Mouse (Mus musculus): ENCODE measurements around the gene Fam129a. TPM values are rescaled to one million over a fixed set of nuclear protein-coding genes. Genes with fewer than 3 reads are reported as not detected.

Fam129a gene
- 8.6 and 11.1 TPM in 2 replicates for polyA plus RNA-seq (2015; fragmentation: Nextera tagmentation; extraction: Ambion mirVana)

DNA sequence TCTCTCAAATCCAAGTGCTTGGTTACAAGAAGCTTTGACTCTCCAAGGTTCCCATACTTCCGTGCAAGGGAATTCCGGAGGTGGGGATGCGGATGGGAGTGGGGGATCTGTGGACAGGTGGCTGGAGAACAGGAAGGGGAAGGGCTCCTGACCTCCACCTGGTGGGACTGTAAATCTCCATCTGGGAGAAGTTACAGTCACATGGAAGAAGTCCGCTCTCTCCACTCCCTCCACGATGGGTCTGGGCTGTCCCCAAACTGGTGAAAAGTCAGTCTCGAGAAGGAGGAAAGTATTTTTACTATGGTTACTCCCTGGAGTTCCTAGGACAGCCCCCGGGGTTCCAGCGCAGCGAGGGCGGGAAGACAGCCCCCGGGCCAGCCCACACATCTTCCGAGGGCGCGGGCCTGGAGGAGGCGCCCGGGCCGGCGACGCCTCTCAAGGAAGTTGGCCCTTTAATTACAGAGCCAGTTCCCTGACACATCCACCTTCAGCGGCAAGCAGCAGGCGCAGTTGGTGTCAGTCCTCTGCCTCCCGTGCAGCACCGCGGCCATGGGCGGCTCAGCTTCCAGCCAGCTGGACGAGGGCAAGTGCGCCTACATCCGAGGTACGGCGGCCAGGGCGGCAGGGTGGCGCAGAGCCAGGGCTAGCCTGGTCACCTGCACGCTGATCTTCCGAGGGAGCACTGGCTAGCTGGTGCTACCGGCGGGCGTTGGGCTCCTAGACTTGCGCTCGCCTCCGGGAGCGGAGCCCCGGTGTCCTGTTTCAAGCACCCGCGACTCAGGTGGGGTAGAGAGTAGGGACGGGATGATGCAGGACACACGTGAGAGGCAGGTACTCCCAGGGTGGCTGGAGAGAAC lies at the start of gene Fam129a:
Fam129a (plus strand) TSS at position 206 of the 857 bp plus-strand sequence.
- Histone ChIP-seq H3K27ac (no peak within 1 kb of the TSS), H3K4me2 (replicated peaks) (peak within 1 kb of the TSS; percentile 90), H3K27me3 (peaks cover 39% of the 10 kb centered on the region), H3K4me3 (peak within 1 kb of the TSS; percentile 54), H3K9me3 (no peaks in the 10 kb centered on the region), H3K36me3 (no peaks in the 10 kb centered on the region), H3K4me1 (peaks cover 17% of the 10 kb centered on the region), H3K9ac (peak within 1 kb of the TSS; percentile 66)
- ATAC-seq (ENCODE audit: low FRiP score, low read depth): peak; percentile 70
- 2% methylated on average over 46 of the region's 46 CpGs for WGBS

DNA sequence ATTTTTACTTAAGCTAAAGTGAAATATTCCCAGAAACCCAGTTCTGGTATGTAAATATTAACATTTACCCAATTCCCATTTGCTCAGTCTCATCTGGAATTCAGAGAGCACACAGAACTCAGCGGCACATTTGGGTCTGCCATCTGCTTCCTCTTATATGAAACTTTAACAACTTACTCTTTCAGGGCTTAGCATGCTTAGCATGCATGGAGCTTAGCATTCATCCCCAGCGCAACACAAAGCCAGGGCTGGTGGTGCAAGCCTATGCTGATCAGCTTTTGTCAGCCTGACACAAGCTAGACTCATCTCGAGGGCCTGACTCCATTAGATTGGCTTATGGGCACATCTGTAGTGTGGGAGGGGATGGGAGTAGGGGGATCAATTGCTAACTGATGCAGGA lies 44.3 kb upstream of the Fam129a start:
- Histone ChIP-seq H3K27ac (no peak overlapping the region), H3K4me1 (no peaks in the 10 kb centered on the region), H3K4me2 (replicated peaks) (no peak overlapping the region), H3K9ac (no peak overlapping the region), H3K4me3 (no peak overlapping the region), H3K27me3 (no peaks in the 10 kb centered on the region), H3K9me3 (peaks cover 10% of the 10 kb centered on the region), H3K36me3 (no peaks in the 10 kb centered on the region)
- no peak for ATAC-seq (ENCODE audit: low FRiP score, low read depth)
- WGBS: 59% methylated on average over 3 of the region's 3 CpGs

DNA sequence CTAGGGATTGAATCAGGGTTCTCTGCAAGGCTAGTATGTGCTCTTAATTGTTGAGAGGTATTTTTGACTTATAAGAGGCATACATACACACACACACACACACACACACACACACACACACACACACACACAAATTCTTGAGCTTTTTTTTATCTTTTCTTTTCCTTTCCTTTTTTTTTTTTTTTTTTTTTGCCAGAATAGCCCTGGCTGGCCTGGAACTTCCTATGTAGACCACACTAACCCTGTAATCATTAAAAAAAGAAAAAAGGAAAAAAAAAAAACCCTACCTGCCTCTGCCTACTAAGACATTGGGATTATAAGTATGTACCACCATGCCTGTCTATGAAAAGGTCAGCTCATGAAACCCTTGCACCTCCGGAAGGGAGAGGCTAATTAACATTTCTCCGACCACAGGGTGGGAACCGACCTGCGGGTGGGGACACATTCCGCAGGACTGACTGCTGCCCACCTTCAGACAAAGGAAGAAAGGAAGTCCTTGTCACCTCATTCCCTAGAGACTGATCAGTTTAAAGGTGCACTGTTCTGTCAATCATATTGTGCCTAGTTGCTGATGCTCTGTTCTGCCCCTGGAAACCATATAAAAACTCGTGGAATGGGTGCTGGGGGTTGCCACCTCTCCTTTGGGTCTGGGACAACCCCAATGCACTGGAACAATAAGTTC lies 27.0 kb upstream of the Fam129a start:
- Histone ChIP-seq H3K4me2 (replicated peaks) (no peak overlapping the region), H3K27ac (no peak overlapping the region), H3K9ac (no peak overlapping the region), H3K4me1 (no peaks in the 10 kb centered on the region), H3K9me3 (no peaks in the 10 kb centered on the region), H3K4me3 (no peak overlapping the region), H3K36me3 (no peaks in the 10 kb centered on the region), H3K27me3 (no peaks in the 10 kb centered on the region)
- ATAC-seq (ENCODE audit: low FRiP score, low read depth): no peak
- WGBS: 73% methylated on average over 6 of the region's 6 CpGs

DNA sequence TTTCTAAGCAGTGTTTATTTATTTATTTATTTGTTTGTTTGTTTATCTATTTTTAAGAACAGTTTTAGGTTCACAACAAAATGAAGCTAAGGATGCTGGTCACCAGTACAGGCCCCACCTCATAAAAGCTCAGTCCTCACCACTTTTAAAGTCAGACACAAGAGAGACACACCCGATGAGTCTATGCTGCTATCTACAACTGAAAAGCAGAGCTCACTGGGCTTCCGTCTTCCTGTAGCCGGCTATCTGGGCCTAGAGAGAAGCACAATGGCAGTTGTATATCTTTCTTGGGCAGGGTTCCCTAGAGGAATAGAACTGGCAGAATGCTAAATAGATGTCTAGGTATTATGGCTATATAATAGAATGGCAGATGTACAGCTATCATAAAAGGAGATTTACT lies 26.4 kb upstream of the Fam129a start:
- 95% methylated on average over 3 of the region's 3 CpGs for WGBS
- Histone ChIP-seq H3K9ac (no peak overlapping the region), H3K4me1 (no peaks in the 10 kb centered on the region)

DNA sequence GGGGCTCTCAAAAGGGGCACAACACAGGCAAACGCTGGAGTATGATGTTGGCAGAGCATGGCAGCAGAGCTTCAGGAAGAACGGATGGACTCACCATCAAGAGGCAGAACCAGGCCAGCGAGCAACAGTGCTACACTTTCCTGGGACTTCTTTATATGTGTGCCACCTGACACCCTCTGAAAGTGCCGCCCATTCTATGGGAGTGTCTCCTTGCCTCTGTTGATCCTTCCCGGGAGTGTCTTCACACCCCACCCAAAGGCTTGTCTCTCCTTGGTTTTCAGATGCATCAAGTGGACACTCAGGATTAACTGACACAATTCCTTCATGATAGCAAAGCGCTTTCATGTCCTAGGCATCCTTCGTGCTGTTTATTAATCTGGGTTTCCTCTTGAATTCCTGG lies 25.4 kb upstream of the Fam129a start:
- H3K36me3 ChIP-seq: no peaks in the 10 kb centered on the region
- no peak overlapping the region for H3K4me3 ChIP-seq
- no peak overlapping the region for H3K4me2 ChIP-seq (replicated peaks)
- H3K4me1 ChIP-seq: no peaks in the 10 kb centered on the region
- no peaks in the 10 kb centered on the region for H3K27me3 ChIP-seq
- H3K27ac ChIP-seq: no peak overlapping the region
- H3K9ac ChIP-seq: no peak overlapping the region
- no peak for ATAC-seq (ENCODE audit: low FRiP score, low read depth)
- no peaks in the 10 kb centered on the region for H3K9me3 ChIP-seq
- WGBS: 78% methylated on average over 7 of the region's 7 CpGs

More for the DNA sequence above, 26.4 kb upstream of the Fam129a start:
- H3K4me3 ChIP-seq: no peak overlapping the region
- no peak overlapping the region for H3K27ac ChIP-seq
- no peak for ATAC-seq (ENCODE audit: low FRiP score, low read depth)
- no peak overlapping the region for H3K4me2 ChIP-seq (replicated peaks)
- no peaks in the 10 kb centered on the region for H3K9me3 ChIP-seq
- H3K36me3 ChIP-seq: no peaks in the 10 kb centered on the region
- H3K27me3 ChIP-seq: no peaks in the 10 kb centered on the region

DNA sequence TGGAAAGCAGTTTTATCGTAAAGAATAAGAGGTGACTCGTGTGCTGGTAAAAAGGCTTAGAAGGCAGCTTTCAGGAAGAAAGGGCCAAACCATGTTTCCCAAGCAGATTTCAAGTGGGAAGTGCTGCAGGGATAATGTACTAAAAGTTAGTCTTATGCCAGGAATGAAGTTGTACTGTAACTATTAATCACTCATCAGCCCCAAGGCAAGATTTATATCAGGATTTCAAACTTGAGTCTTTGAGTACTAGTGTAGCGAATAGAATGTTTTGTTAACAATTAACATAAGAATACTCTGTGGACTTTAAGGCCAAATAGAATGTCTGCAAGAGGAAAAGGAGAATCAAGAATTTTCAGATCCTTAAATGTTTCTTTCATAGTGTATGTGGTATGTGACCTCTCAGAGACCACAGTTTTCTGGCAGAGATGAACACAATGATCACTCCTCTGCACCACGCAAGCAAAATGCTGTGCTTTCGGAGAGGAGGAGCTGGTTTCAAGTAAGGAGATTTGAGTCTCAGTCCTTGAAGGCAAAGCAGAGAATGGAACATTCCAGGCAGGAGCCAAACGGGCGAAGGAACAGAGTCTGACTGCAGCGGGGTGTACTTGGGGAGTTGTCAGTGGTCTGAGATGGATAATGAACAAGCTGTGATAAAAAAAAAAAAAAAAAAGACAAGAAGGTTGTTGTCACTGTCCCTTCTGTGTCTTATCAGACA lies 21.9 kb upstream of the Fam129a start:
- H3K9me3 ChIP-seq: no peaks in the 10 kb centered on the region
- H3K9ac ChIP-seq: no peak overlapping the region
- no peak for ATAC-seq (ENCODE audit: low FRiP score, low read depth)
- WGBS: 70% methylated on average over 8 of the region's 8 CpGs
- no peak overlapping the region for H3K4me3 ChIP-seq
- H3K36me3 ChIP-seq: no peaks in the 10 kb centered on the region
- no peaks in the 10 kb centered on the region for H3K27me3 ChIP-seq
- H3K4me1 ChIP-seq: no peaks in the 10 kb centered on the region
- H3K27ac ChIP-seq: no peak overlapping the region
- no peak overlapping the region for H3K4me2 ChIP-seq (replicated peaks)

DNA sequence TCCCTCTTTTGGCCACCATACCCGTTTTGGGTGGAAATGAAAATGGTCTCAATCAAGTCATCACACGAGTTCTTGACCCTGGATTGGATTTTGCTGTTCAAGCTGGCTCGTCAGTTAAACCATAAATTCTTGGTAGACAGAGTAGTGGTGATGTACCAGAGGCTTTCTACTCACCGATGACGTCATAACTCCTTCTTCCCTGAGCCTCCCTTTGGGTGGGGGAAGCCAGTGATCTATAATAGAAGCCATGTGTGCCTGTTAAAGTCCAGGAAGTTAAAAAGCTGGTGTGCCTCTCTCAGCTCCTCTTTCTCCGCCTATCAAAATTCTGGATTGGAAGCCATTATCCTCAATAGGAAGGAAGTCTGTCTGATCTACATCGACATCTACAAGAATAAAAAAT lies 21.2 kb upstream of the Fam129a start:
- no peaks in the 10 kb centered on the region for H3K4me1 ChIP-seq
- 47% methylated on average over 7 of the region's 7 CpGs for whole genome bisulfite sequencing
- no peak overlapping the region for H3K4me2 ChIP-seq (replicated peaks)
- no peaks in the 10 kb centered on the region for H3K9me3 ChIP-seq
- no peak overlapping the region for H3K9ac ChIP-seq
- no peak overlapping the region for H3K27ac ChIP-seq
- no peaks in the 10 kb centered on the region for H3K27me3 ChIP-seq
- 0 out of 2 replicates have a peak, but pooled peaks have one; percentile 32 for ATAC-seq (ENCODE audit: low FRiP score, low read depth)
- no peaks in the 10 kb centered on the region for H3K36me3 ChIP-seq
- no peak overlapping the region for H3K4me3 ChIP-seq

DNA sequence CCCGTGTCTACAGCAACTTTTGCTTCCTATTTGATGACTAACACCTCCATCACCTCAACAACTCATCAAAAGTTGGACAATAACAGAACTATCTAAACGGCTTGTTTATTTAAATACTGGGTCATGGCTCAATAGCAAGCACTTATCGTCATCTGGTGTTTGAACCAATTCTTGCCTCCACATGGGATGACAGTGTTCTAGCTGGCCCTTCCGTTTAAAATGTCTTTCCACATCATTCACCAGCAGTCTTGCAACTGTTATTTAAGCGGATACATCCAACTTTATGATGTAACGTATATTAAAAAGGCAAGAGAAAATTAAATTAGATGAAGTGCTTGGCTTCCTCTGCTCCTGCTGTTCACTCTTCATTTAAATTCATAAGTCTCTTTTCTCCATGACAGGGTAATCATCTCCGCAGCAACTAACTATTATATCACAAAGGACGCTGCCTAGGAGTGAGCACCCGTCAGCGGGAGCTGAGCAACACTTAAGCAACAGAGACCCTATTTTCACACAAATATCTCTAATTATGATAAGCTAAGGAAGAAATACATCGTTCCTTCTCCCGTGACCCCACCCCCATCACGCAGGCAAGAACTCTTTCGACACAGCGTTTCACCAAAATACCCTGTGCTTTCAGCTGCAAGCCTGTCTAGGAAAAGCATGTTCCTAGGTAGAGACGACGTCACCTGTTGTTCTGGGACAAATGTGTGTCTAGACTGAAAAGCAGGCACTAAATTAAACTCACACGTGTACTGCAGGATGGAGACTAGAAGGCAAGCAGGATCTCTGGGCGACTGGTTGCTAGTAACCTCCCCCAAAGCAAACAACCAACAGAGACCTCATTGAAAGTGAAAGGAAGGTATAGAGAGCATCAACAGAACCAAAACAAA lies 20.2 kb upstream of the Fam129a start:
- no peaks in the 10 kb centered on the region for H3K4me1 ChIP-seq
- no peak for ATAC-seq (ENCODE audit: low FRiP score, low read depth)
- H3K4me3 ChIP-seq: no peak overlapping the region
- no peak overlapping the region for H3K4me2 ChIP-seq (replicated peaks)
- H3K9me3 ChIP-seq: no peaks in the 10 kb centered on the region
- H3K9ac ChIP-seq: no peak overlapping the region
- H3K36me3 ChIP-seq: no peaks in the 10 kb centered on the region
- no peak overlapping the region for H3K27ac ChIP-seq
- 56% methylated on average over 19 of the region's 19 CpGs for WGBS
- H3K27me3 ChIP-seq: no peaks in the 10 kb centered on the region

DNA sequence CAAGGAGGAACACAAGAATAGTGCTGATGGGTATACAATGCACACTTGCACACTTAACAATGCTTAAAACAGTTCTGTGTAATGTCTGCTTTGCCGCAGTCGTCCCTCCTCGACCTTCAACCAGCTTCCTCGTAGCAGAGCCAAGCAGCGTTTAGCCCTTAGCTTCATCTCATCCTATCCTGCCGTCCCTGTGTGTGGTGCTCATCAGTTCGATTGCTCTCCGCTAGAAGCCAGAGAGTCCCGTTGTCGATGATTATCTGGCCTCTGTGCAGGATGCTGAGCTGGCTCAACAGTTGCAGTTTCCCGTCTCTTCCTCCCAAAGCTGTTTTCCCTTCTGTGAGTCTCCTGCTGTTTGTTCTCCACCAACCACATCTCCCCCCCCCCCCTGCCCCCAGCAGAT lies 10.4 kb upstream of the Fam129a start:
- Histone ChIP-seq H3K27ac (no peak overlapping the region), H3K9ac (no peak overlapping the region), H3K4me2 (replicated peaks) (no peak overlapping the region), H3K9me3 (no peaks in the 10 kb centered on the region), H3K4me3 (no peak overlapping the region), H3K36me3 (no peaks in the 10 kb centered on the region), H3K27me3 (no peaks in the 10 kb centered on the region), H3K4me1 (no peaks in the 10 kb centered on the region)
- WGBS: 55% methylated on average over 11 of the region's 11 CpGs
- ATAC-seq (ENCODE audit: low FRiP score, low read depth): no peak

DNA sequence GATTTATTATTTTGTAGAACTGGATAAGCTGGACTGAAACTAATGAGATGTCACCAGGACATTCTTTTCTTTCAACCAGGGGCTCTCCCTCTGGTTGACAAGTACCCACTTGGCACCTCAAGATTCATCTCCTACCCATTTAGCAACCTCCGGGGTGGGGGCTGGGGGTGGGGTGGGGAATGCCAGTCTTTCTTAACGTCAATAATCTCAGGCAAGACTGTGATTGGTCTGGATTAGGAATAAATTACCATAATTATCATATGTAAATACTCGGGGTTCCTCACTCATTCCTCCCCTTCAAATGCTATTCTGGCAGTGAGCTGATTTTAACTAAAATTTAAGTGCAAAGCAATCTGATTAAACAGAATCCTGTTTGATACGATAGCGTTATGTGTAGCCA lies 7.6 kb upstream of the Fam129a start:
- H3K4me3 ChIP-seq: no peak overlapping the region
- H3K36me3 ChIP-seq: no peaks in the 10 kb centered on the region
- H3K4me1 ChIP-seq: no peaks in the 10 kb centered on the region
- no peaks in the 10 kb centered on the region for H3K27me3 ChIP-seq
- H3K27ac ChIP-seq: no peak overlapping the region
- no peaks in the 10 kb centered on the region for H3K9me3 ChIP-seq
- H3K4me2 ChIP-seq (replicated peaks): no peak overlapping the region
- ATAC-seq (ENCODE audit: low FRiP score, low read depth): no peak
- H3K9ac ChIP-seq: no peak overlapping the region
- 56% methylated on average over 5 of the region's 5 CpGs for WGBS

DNA sequence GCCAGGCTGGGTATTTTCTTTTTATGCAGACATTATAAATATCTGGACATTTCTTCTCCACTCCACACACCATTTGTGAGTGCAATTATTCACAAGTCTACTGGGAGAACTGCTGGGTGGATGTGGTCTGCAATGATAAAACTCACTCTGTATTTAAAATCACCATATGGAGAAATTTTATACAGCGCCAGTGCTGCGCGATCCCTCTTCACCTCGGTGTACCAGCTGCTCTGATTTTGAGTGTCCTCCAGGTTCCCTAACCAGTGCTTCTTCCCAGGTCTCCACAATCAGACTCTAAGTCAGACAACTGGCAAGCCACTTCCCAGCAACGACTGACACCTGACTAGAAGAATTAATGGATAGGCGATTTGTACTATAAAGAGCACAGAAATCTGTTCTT lies 7.1 kb upstream of the Fam129a start:
- Histone ChIP-seq H3K4me2 (replicated peaks) (no peak overlapping the region), H3K9me3 (no peaks in the 10 kb centered on the region), H3K9ac (no peak overlapping the region), H3K36me3 (no peaks in the 10 kb centered on the region), H3K4me1 (no peaks in the 10 kb centered on the region), H3K27me3 (no peaks in the 10 kb centered on the region), H3K4me3 (no peak overlapping the region), H3K27ac (no peak overlapping the region)
- WGBS: 47% methylated on average over 6 of the region's 6 CpGs
- ATAC-seq (ENCODE audit: low FRiP score, low read depth): no peak

Measured in limb, embryonic 13.5 days (tissue).